Mouse (Mus musculus) bone marrow macrophage, adult 2 months (primary cell): Measurements from ENCODE around the gene Olfr531. TPM values are rescaled to one million over a fixed set of nuclear protein-coding genes. Genes with fewer than 3 reads are reported as not detected.

Experiments
- H3K27ac ChIP-seq: 2 replicates; pipeline ENCODE4 v1.5.1; 2012; ENCODE audit warnings: low read depth, low read length; ENCODE audit not compliant: insufficient read depth
- H3K4me1 ChIP-seq: 2 replicates; pipeline ENCODE4 v1.6.1; 2012; ENCODE audit warnings: low read length; ENCODE audit not compliant: control insufficient read depth, insufficient read depth
- H3K4me3 ChIP-seq: 2 replicates; pipeline ENCODE4 v1.5.1; 2012; ENCODE audit warnings: mild to moderate bottlenecking, low read length, moderate library complexity; ENCODE audit not compliant: insufficient read depth
- CTCF ChIP-seq: IDR thresholded peaks from 2 replicates; pipeline ENCODE4 v1.5.1; 2012; ENCODE audit warnings: low read depth, mild to moderate bottlenecking, low read length, moderate library complexity
- POLR2A ChIP-seq: IDR thresholded peaks from 2 replicates; pipeline ENCODE4 v1.6.1; 2012; ENCODE audit warnings: mild to moderate bottlenecking, low read depth, low read length, borderline replicate concordance
- polyA plus RNA-seq: library from polyadenylated mRNA; stranded (reverse); fragments of >200 nt; gene quantifications from 2 replicates; pipeline ENCODE4 v1.2.4, GENCODE M21; 2012; ENCODE audit not compliant: missing spikeins, insufficient read depth, insufficient read length

The Olfr531 gene
- polyA plus RNA-seq: not detected in 2 replicates

DNA sequence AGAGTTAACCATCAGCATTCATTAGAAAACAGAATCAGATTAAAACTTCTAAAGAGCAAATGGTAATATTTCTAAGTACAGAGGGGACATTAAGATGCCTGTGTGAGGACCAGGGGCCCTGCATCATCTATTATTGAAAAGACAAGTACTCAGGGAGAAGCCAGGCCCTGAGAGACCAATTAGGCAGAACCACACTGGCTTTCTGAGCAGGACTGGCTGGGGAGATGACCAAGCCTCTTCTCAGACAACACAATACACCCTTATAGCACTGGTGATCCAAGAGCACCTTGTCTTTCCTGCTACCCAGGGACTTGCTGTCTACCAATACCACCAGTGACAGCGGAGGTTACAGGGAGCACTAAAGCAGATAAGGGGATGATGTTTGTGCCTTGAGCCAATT is at the start of gene Olfr531:
Gene Olfr531, minus strand, starts transcription at position 101 of the 400 bp plus-strand sequence.
- no peaks in the 10 kb centered on the region for H3K4me1 ChIP-seq
- TF ChIP-seq CTCF (no peak), POLR2A (no peak)

DNA sequence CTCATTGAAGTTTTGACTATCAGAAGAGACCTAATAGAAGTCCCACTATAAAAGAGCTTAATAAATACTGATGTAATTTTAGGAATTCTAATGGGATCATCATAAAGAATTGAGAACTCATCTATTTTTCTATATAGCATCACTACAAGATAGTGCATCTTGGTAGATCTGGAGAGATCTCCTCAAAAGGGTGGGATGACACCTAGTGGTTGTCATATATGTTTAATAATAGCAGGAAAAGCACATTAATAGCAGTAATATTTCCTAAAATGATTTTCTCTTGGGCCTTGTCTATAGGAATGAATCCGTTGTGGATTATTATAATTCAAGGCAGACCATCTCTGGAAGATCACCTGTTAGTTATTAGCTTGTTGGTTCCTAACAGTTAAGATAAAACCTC is 40.4 kb upstream of the Olfr531 start:
- Histone ChIP-seq H3K4me3 (no peak overlapping the region), H3K4me1 (no peaks in the 10 kb centered on the region), H3K27ac (no peak overlapping the region)
- TF ChIP-seq CTCF (no peak), POLR2A (no peak)

More for the DNA sequence above, at the start of gene Olfr531:
- Histone ChIP-seq H3K27ac (no peak within 1 kb of the TSS), H3K4me3 (no peak within 1 kb of the TSS)

DNA sequence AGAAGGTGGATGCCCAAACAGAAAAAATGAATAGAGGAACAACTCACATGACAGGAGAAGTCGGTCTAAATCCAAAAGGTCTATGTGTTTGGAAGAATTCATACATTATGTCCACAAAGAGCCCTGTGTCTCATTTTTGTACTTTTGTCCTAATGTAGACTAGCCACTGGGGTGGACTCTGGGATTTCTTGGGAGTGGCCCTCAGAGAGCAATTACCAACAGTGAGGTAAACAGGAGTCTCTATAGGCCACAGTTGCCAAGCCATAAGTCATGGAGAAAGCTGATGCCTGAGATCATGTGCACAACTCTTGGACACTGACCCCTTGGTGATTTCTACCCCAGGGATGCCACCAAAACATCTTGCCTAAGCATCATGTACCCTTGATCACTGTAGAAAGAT is 18.8 kb upstream of the Olfr531 start, which contains the start of gene Olfr532:
Gene Olfr532, minus strand, starts transcription at position 101 of the 400 bp plus-strand sequence.
- Histone ChIP-seq H3K4me3 (no peak within 1 kb of the TSS), H3K4me1 (no peaks in the 10 kb centered on the region), H3K27ac (no peak within 1 kb of the TSS)
- TF ChIP-seq CTCF (no peak), POLR2A (no peak)

DNA sequence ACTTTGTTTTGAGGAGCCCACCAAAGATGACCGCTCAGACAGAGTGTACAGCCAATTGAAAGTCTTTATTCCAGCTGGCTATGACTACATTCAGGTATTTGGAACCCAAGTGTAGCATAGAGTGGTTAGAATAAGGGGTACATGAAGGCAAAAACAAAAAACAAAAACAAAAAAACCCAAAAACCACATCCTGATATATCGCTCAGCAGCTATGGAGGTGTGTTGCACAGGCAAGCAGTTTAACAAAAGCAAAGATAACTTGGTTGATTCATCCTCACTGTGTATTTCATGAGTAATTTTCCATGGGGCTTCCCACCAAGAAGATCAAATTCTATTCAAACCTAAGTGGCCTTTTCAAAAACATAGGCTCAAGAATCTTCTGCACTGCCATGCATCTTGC is 25.8 kb downstream of the Olfr531 start:
- no peak overlapping the region for H3K27ac ChIP-seq
- no peaks in the 10 kb centered on the region for H3K4me1 ChIP-seq
- H3K4me3 ChIP-seq: no peak overlapping the region
- no peak for TF ChIP-seq CTCF
- no peak for TF ChIP-seq POLR2A

DNA sequence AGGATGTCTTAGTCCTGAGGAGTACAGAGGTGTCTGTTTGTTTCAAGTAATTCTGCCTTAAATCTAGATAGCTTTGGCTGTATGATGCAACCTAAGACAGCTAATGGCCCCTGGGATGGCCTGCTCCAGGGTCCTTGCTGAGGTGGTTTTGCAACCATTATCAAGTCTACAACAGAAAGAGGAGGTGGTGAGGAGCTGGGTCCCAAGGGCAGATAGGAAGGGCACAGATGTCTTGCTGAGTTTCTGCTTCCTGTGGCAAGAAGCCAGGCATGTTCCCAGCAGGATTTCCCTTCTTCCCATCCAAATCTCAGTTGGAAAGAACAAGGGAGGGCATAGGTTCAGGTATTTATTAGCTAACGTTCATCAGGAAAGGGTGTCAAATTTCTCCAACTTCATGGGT is 26.5 kb downstream of the Olfr531 start, which contains the start of gene Olfr530:
Gene Olfr530, minus strand, starts transcription at position 101 of the 400 bp plus-strand sequence.
- H3K27ac ChIP-seq: no peak within 1 kb of the TSS
- TF ChIP-seq CTCF: no peak
- H3K4me1 ChIP-seq: no peaks in the 10 kb centered on the region
- H3K4me3 ChIP-seq: no peak within 1 kb of the TSS

DNA sequence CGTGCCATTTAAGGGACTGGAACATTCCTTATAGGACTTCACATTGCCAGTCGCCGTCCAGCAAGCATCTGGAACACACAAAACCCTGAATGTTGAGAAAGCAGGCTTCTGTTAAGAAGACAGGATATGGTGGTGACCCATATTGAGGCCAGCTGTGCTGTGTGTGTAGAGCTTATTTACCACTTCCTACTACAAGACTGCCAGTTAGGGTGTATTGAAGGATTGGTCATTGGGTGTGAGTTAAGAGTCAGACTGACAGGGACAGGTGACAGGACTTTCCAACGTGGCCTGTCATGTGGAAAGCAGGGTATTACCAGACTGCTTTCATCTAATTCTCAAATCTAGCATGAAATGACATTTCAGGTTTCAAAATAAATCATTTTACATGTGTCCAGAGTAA is 28.4 kb downstream of the Olfr531 start:
- Histone ChIP-seq H3K27ac (no peak overlapping the region), H3K4me1 (no peaks in the 10 kb centered on the region), H3K4me3 (no peak overlapping the region)
- TF ChIP-seq CTCF: no peak
- TF ChIP-seq POLR2A: no peak

DNA sequence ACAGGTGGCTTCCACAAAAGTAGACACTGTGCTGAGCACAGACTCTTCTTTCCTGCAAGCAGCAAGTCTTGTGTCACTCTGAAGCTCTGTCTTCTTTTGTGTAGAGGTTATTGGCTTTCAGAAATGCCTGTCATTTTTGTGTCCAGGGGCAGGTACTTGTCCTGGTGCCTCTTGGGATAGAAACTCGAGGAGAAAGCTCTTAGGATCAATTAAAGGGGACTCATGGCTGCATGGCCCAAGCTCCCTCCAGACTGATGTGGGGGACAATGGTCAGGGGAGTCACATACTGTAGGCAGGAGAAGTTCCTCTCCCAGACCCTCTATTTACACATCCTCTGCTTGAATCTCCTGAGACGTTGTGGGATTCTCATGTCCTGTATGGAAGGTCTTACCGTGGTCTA is 41.1 kb downstream of the Olfr531 start, which contains the start of gene Olfr60:
Gene Olfr60, minus strand, starts transcription at position 101 of the 400 bp plus-strand sequence.
- TF ChIP-seq POLR2A: no peak
- no peak for TF ChIP-seq CTCF
- no peak within 1 kb of the TSS for H3K4me3 ChIP-seq
- no peak within 1 kb of the TSS for H3K27ac ChIP-seq
- H3K4me1 ChIP-seq: no peaks in the 10 kb centered on the region

Other genes starting within 250 kb of the Olfr531 start
- not detected in 2 replicates for gene Sprn, start 248.0 kb downstream of the Olfr531 start, polyA plus RNA-seq
- not detected in 2 replicates for gene Olfr522, start 238.2 kb downstream of the Olfr531 start, polyA plus RNA-seq
- not detected in 2 replicates for gene Olfr523, start 229.7 kb downstream of the Olfr531 start, polyA plus RNA-seq
- gene Olfr524, start 197.0 kb downstream of the Olfr531 start, polyA plus RNA-seq: not detected in 2 replicates
- gene Cd163l1, start 184.7 kb downstream of the Olfr531 start, polyA plus RNA-seq: not detected in 2 replicates
- gene 5830411N06Rik, start 155.6 kb downstream of the Olfr531 start, polyA plus RNA-seq: not detected in 2 replicates
- not detected in 2 replicates for gene Olfr525, start 82.1 kb downstream of the Olfr531 start, polyA plus RNA-seq
- not detected in 2 replicates for gene Olfr527, start 68.9 kb downstream of the Olfr531 start, polyA plus RNA-seq
- not detected in 2 replicates for gene Olfr60, start 41.2 kb downstream of the Olfr531 start, polyA plus RNA-seq
- not detected in 2 replicates for gene Olfr530, start 26.6 kb downstream of the Olfr531 start, polyA plus RNA-seq
- not detected in 2 replicates for gene Olfr532, start 18.7 kb upstream of the Olfr531 start, polyA plus RNA-seq
- not detected in 2 replicates for gene Olfr533, start 60.5 kb upstream of the Olfr531 start, polyA plus RNA-seq
- not detected in 2 replicates for gene Olfr535, start 81.3 kb upstream of the Olfr531 start, polyA plus RNA-seq
- gene Olfr536, start 104.5 kb upstream of the Olfr531 start, polyA plus RNA-seq: 0.15 TPM in 1 of 2 replicates, not detected in the other
- not detected in 2 replicates for gene Olfr538, start 165.0 kb upstream of the Olfr531 start, polyA plus RNA-seq
- not detected in 2 replicates for gene Olfr46, start 198.4 kb upstream of the Olfr531 start, polyA plus RNA-seq
- gene Olfr61, start 226.1 kb upstream of the Olfr531 start, polyA plus RNA-seq: not detected in 2 replicates
- not detected in 2 replicates for gene Olfr53, start 243.5 kb upstream of the Olfr531 start, polyA plus RNA-seq